Mouse (Mus musculus): ENCODE measurements at regions not wholly inside any gene's neighbourhood (a gene's known extent, or its start where the extent isn't known, plus 50 kb on each side); places are given as distances from the start of the nearest gene placed in this dataset.
"Not testable (repeated sequence)": the region's sequence is repeated elsewhere in the genome, so short reads cannot be mapped to it uniquely, and the experiment has no call there.

DNA sequence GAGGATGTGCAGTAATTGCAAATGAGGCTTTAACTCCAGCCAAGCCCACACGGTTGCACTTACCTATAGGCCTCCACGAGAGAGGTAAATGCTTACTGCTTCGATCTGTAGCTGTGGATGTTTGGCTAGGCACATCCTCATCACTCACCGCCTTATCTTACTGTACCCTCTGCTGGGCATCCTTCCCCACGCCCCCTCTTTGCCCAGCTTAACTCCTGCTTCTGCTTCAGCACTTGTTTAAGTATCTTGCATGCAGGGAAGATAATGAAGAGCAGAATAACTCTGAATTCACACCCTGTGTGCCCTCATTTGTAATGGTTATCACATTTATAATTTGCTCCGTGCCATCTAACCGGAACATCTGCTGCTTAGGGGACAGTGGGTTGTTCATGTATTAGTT lies 74.7 kb upstream of the Anapc15-ps start:
- no peak for ATAC-seq
- no peak for DNase-seq (ENCODE audit: low spot score)
- Histone ChIP-seq H3K27ac (ENCODE audit: low read length) (no peak overlapping the region), H3K4me2 (replicated peaks; ENCODE audit: low read depth, low read length) (no peak overlapping the region), H3K36me3 (ENCODE audit: insufficient read depth, low read length) (no peaks in the 10 kb centered on the region), H3K4me1 (ENCODE audit: insufficient read depth, low read depth, low read length) (no peaks in the 10 kb centered on the region), H3K9me3 (ENCODE audit: low read length) (no peaks in the 10 kb centered on the region), H3K4me3 (ENCODE audit: low read depth, low read length) (no peak overlapping the region), H3K27me3 (replicated peaks; ENCODE audit: insufficient read depth, low read length) (no peaks in the 10 kb centered on the region), H3K9ac (replicated peaks; ENCODE audit: low read depth) (no peak overlapping the region)
- TF ChIP-seq EP300 (IDR thresholded peaks at IDR 0.05) = no peak
- TF ChIP-seq CTCF (IDR thresholded peaks at IDR 0.05) = no peak
- WGBS = 71% methylated on average over 7 of the region's 7 CpGs

DNA sequence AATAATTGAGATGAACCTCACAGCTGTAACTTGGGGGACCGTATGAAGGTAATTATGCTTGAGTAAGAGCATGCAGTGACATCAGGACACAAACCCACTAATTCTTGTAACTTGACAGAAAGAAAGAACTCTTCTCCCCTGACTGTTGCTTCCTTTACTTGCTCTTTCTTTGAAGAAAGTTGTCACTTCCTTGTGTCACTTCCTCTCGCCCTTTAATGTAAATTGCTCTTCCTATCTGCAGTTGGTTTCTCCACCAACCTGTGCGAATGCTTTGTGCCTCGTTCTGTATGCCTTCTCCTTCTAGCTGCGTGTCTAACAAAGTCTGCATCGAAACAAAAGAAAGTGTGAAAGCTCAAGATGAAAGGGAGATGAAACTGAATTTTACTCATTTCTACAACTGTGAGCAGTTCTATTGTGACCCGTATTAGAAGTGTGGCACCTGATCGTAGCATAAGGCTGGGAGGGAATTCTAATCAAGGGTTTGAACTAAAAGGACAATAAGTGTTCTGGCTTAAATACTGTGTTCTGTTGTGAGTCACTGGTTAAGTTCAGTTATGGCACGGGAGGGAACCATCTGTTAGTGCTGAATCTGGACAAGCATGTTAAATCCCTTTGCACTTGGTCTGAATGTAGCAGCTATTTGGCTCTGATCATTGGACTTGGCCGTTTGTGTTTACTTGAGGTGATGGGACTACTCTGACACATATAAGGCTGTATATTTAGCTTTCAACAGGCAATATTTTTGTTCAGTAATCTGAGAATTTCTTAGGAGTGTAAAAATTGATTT lies 72.8 kb upstream of the Anapc15-ps start:
- no peak for ATAC-seq
- no peaks in the 10 kb centered on the region for H3K4me1 ChIP-seq (ENCODE audit: insufficient read depth, low read depth, low read length)

DNA sequence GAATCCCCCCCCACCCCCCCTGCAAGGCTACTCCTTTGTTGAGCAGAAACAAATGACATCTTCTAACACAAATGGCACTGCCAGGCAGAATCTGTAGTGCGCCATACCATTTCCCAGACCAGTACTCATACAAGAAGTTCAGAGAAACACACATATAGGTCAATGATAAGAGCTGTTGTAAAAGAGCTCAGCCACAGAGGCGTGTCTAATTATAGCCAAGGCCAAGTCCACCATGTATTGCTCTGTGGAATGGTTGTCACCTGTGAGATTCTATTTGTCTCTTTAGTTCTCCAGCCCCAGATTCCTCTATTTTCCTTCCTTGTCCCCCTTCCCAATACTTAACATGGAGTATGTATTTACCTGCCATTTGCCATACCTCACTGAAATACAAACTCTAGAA lies 72.0 kb upstream of the Anapc15-ps start:
- Histone ChIP-seq H3K4me1 (ENCODE audit: insufficient read depth, low read depth, low read length) (no peaks in the 10 kb centered on the region), H3K4me3 (ENCODE audit: low read depth, low read length) (no peak overlapping the region), H3K9me3 (ENCODE audit: low read length) (no peaks in the 10 kb centered on the region), H3K4me2 (replicated peaks; ENCODE audit: low read depth, low read length) (no peak overlapping the region), H3K9ac (replicated peaks; ENCODE audit: low read depth) (no peak overlapping the region), H3K36me3 (ENCODE audit: insufficient read depth, low read length) (no peaks in the 10 kb centered on the region), H3K27ac (ENCODE audit: low read length) (no peak overlapping the region), H3K27me3 (replicated peaks; ENCODE audit: insufficient read depth, low read length) (no peaks in the 10 kb centered on the region)
- no peak for DNase-seq (ENCODE audit: low spot score)
- no peak for TF ChIP-seq CTCF (IDR thresholded peaks at IDR 0.05)
- no peak for TF ChIP-seq EP300 (IDR thresholded peaks at IDR 0.05)
- WGBS = 86% methylated on average over 2 of the region's 2 CpGs
- ATAC-seq = no peak

More for the DNA sequence above, 72.8 kb upstream of the Anapc15-ps start:
- H3K27me3 ChIP-seq (replicated peaks; ENCODE audit: insufficient read depth, low read length) = no peaks in the 10 kb centered on the region
- H3K27ac ChIP-seq (ENCODE audit: low read length) = no peak overlapping the region
- DNase-seq (ENCODE audit: low spot score) = no peak
- no peak overlapping the region for H3K4me3 ChIP-seq (ENCODE audit: low read depth, low read length)
- TF ChIP-seq CTCF (IDR thresholded peaks at IDR 0.05) (no peak), EP300 (IDR thresholded peaks at IDR 0.05) (no peak)
- no peak overlapping the region for H3K4me2 ChIP-seq (replicated peaks; ENCODE audit: low read depth, low read length)
- H3K9ac ChIP-seq (replicated peaks; ENCODE audit: low read depth) = no peak overlapping the region
- 61% methylated on average over 10 of the region's 10 CpGs for WGBS
- no peaks in the 10 kb centered on the region for H3K36me3 ChIP-seq (ENCODE audit: insufficient read depth, low read length)
- no peaks in the 10 kb centered on the region for H3K9me3 ChIP-seq (ENCODE audit: low read length)

DNA sequence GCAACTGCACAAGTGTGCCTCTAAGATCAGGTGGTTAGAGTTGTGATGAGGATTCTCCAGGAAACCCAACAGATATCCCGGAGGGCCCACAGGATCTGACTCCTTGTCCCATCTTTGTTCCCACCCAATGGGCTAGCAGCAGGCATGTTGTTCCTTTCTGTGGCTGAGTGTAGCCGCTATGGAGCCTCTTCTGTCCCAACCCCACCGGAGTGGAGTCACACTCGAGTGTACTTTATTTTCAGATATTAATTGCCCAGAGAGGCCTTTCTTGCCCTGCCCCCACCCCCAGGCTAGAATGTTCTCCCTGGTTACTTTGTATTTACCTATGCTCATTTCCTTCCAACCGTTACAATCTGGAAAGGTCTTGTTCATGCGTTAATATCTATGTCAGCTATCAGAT lies 70.4 kb upstream of the Anapc15-ps start:
- Histone ChIP-seq H3K27ac (ENCODE audit: low read length) (no peak overlapping the region), H3K4me2 (replicated peaks; ENCODE audit: low read depth, low read length) (no peak overlapping the region), H3K27me3 (replicated peaks; ENCODE audit: insufficient read depth, low read length) (no peaks in the 10 kb centered on the region), H3K9ac (replicated peaks; ENCODE audit: low read depth) (no peak overlapping the region), H3K36me3 (ENCODE audit: insufficient read depth, low read length) (no peaks in the 10 kb centered on the region), H3K4me3 (ENCODE audit: low read depth, low read length) (no peak overlapping the region), H3K9me3 (ENCODE audit: low read length) (no peaks in the 10 kb centered on the region), H3K4me1 (ENCODE audit: insufficient read depth, low read depth, low read length) (no peaks in the 10 kb centered on the region)
- TF ChIP-seq CTCF (IDR thresholded peaks at IDR 0.05) = no peak
- no peak for TF ChIP-seq EP300 (IDR thresholded peaks at IDR 0.05)
- DNase-seq (ENCODE audit: low spot score) (no peak), ATAC-seq (no peak)
- 72% methylated on average over 6 of the region's 6 CpGs for WGBS

DNA sequence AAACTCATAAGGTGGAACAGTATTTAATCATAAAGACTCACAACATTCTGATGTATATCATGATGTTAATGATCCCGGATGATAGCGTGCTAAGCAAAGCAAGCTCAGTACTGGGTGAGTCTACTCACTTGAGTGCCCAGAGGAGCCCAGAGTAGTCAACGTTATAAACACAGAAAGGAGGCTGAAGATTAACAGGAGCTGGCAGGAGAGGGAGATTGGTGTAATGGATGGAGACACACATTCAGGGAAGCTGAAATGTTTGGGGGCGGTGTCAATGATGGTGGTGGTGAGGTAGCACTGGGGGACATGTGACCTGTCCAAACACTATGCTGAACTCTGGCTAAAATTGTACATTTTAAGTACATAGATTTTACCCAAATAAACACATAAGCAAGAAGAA lies 66.2 kb upstream of the Anapc15-ps start:
- no peak overlapping the region for H3K27ac ChIP-seq (ENCODE audit: low read length)
- 80% methylated on average over 4 of the region's 4 CpGs for WGBS
- no peak overlapping the region for H3K4me2 ChIP-seq (replicated peaks; ENCODE audit: low read depth, low read length)
- DNase-seq (ENCODE audit: low spot score) (no peak), ATAC-seq (no peak)
- no peaks in the 10 kb centered on the region for H3K36me3 ChIP-seq (ENCODE audit: insufficient read depth, low read length)
- no peaks in the 10 kb centered on the region for H3K27me3 ChIP-seq (replicated peaks; ENCODE audit: insufficient read depth, low read length)
- H3K4me1 ChIP-seq (ENCODE audit: insufficient read depth, low read depth, low read length) = no peaks in the 10 kb centered on the region
- no peak for TF ChIP-seq EP300 (IDR thresholded peaks at IDR 0.05)
- no peak for TF ChIP-seq CTCF (IDR thresholded peaks at IDR 0.05)
- no peaks in the 10 kb centered on the region for H3K9me3 ChIP-seq (ENCODE audit: low read length)
- H3K9ac ChIP-seq (replicated peaks; ENCODE audit: low read depth) = no peak overlapping the region
- no peak overlapping the region for H3K4me3 ChIP-seq (ENCODE audit: low read depth, low read length)

DNA sequence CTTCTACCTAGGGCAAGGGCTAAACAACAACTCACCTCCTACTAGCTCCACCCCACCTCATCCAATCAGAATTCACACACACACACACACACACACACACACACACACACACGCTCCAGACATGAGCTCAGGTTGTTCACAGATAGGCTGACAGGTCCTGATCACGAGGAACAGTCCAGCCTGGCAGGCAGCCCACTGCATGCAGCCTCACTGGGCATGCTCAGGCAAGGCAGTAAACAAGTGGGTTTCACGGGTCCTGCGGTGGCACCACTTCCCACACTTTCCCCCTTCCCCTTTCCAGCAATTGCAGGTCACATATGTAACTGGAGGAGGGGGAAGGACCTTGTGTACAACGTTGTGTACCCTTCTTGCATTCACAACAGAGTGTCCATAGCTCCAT lies 63.5 kb upstream of the Anapc15-ps start:
- WGBS = 85% methylated on average over 5 of the region's 5 CpGs
- H3K36me3 ChIP-seq (ENCODE audit: insufficient read depth, low read length); H3K4me3 ChIP-seq (ENCODE audit: low read depth, low read length); H3K9me3 ChIP-seq (ENCODE audit: low read length); H3K4me1 ChIP-seq (ENCODE audit: insufficient read depth, low read depth, low read length); DNase-seq (ENCODE audit: low spot score); ATAC-seq; H3K4me2 ChIP-seq (replicated peaks; ENCODE audit: low read depth, low read length); H3K9ac ChIP-seq (replicated peaks; ENCODE audit: low read depth); H3K27me3 ChIP-seq (replicated peaks; ENCODE audit: insufficient read depth, low read length); H3K27ac ChIP-seq (ENCODE audit: low read length): not testable (repeated sequence)

DNA sequence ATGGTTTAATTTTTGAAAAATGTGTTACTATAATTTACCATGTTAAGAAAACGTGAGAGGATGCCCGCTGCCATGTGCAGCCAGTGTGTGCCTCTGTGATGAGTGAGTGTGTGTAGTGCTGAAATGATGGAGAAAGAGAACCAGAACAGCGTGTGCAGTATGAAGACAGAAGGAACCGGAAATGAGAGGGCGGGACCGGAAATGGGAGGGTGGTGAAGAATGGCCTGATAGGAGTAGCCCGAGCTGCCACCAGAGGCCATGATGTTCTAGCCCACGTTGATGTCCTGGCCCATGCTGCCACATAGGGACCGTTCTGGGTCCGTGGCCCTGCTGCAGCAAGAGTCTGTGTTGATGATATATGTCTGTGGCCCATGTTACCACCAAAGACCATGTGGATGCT lies 57.8 kb upstream of the Anapc15-ps start:
- Histone ChIP-seq H3K9ac (replicated peaks; ENCODE audit: low read depth) (no peak overlapping the region), H3K27ac (ENCODE audit: low read length) (no peak overlapping the region), H3K27me3 (replicated peaks; ENCODE audit: insufficient read depth, low read length) (no peaks in the 10 kb centered on the region), H3K4me2 (replicated peaks; ENCODE audit: low read depth, low read length) (no peak overlapping the region), H3K4me1 (ENCODE audit: insufficient read depth, low read depth, low read length) (no peaks in the 10 kb centered on the region), H3K4me3 (ENCODE audit: low read depth, low read length) (no peak overlapping the region), H3K9me3 (ENCODE audit: low read length) (no peaks in the 10 kb centered on the region), H3K36me3 (ENCODE audit: insufficient read depth, low read length) (no peaks in the 10 kb centered on the region)
- TF ChIP-seq EP300 (IDR thresholded peaks at IDR 0.05) (no peak), CTCF (IDR thresholded peaks at IDR 0.05) (no peak)
- DNase-seq (ENCODE audit: low spot score) (no peak), ATAC-seq (no peak)
- 82% methylated on average over 9 of the region's 10 CpGs for WGBS
